Mouse (Mus musculus) embryonic facial prominence, embryonic 10.5 days (tissue): Measurements from ENCODE around the gene Pnrc2. TPM values are rescaled to one million over a fixed set of nuclear protein-coding genes. Genes with fewer than 3 reads are reported as not detected.

Experiments used
- DNase-seq: peaks from one replicate; pipeline ENCODE4 v3.0.0-alpha.2; 2017; ENCODE audit warnings: low spot score
- H3K27ac ChIP-seq: fragments of 300-500 bp; sonication (generic); replicated peaks from 2 replicates; pipeline ENCODE4 v1.5.1; 2016; ENCODE audit warnings: mild to moderate bottlenecking
- H3K27me3 ChIP-seq: fragments of 300-500 bp; sonication (generic); replicated peaks from 2 replicates; pipeline ENCODE4 v1.6.1; 2016; ENCODE audit warnings: low read depth, mild to moderate bottlenecking; ENCODE audit not compliant: poor library complexity, severe bottlenecking
- H3K36me3 ChIP-seq: fragments of 300-500 bp; sonication (generic); replicated peaks from 2 replicates; pipeline ENCODE4 v1.6.1; 2016; ENCODE audit warnings: mild to moderate bottlenecking, moderate library complexity
- H3K4me1 ChIP-seq: fragments of 300-500 bp; sonication (generic); 2 replicates; pipeline ENCODE4 v1.6.1; 2016
- H3K4me3 ChIP-seq: fragments of 300-500 bp; sonication (generic); 2 replicates; pipeline ENCODE4 v1.5.1; 2016; ENCODE audit warnings: mild to moderate bottlenecking, moderate library complexity
- H3K9me3 ChIP-seq: fragments of 300-500 bp; sonication (generic); 2 replicates; pipeline ENCODE4 v1.6.1; 2016; ENCODE audit warnings: mild to moderate bottlenecking
- WGBS: fragments of 180-500 bp; shearing (Covaris S2); methylation state at CpG from one replicate; pipeline ENCODE4 v1.1.7; 2016; 5-methylcytosine and 5-hydroxymethylcytosine counted together
- polyA plus RNA-seq: library from polyadenylated mRNA; unstranded; fragments of >200 nt; fragmentation: Nextera tagmentation; extraction: Ambion mirVana; gene quantifications from 2 replicates; pipeline ENCODE4 v1.2.1, GENCODE M21; 2016

Gene Pnrc2
- polyA plus RNA-seq, 1 experiment from 2014 or later, result 186 TPM

DNA sequence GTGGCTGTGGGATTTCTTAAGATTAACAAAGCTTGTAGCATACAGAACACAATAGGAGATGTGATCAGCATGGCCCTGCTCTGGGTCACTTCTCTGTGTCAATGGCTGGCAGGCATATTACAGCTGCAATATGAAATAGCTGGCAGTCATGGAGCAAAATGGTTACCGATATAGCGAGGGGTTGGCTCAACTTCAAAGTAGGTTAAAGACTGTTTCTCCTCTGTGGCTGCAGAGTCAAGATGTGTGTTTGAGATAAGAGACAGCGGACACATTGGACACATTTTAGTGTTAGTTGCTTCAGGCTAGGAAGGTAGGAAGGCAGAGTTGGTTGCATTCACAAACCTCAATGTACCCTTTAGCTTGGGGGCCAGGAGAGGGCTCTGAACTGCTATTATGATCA lies 33.0 kb upstream of the Pnrc2 start:
- H3K27me3 ChIP-seq, result no peaks in the 10 kb centered on the region
- no peak for DNase-seq
- H3K27ac ChIP-seq, result no peak overlapping the region
- H3K9me3 ChIP-seq, result no peaks in the 10 kb centered on the region
- H3K4me3 ChIP-seq, result no peak overlapping the region
- WGBS, result 85% methylated on average over 3 of the region's 3 CpGs
- H3K36me3 ChIP-seq, result no peaks in the 10 kb centered on the region
- H3K4me1 ChIP-seq, result no peaks in the 10 kb centered on the region

DNA sequence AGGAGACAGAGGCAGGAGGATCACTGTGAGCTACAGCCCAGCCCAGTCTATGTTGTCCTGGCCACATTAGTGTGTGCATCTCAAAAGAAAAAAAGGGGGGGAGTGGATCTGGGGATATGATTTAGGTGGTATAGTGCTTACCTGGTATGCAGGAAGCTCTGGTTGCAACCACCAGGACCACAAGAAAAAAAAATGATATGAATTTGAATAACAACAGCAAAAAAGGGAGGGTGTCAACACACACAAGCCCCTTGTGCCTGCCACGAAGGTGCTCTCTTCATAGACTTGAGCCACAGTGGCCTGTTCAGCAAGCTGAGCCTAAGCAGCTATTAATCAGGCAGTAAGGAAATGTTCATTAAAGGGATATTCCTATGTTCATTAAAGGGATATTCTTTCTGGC lies 31.2 kb upstream of the Pnrc2 start:
- no peak overlapping the region for H3K27ac ChIP-seq

GRCm38 (mm10) chr4:135902606-135903242 lies 29.1 kb upstream of the Pnrc2 start:
- H3K36me3 ChIP-seq, result no peaks in the 10 kb centered on the region
- no peaks in the 10 kb centered on the region for H3K9me3 ChIP-seq
- 91% methylated on average over 4 of the region's 4 CpGs for WGBS
- 0 out of 2 replicates have a peak, but pooled peaks cover 6% of the 10 kb centered on the region for H3K4me1 ChIP-seq
- H3K27me3 ChIP-seq, result no peaks in the 10 kb centered on the region
- H3K4me3 ChIP-seq, result no peak overlapping the region
- DNase-seq, result no peak
- no peak overlapping the region for H3K27ac ChIP-seq

More for the DNA sequence above, 31.2 kb upstream of the Pnrc2 start:
- Histone ChIP-seq H3K4me3 (no peak overlapping the region), H3K27me3 (no peaks in the 10 kb centered on the region), H3K9me3 (no peaks in the 10 kb centered on the region), H3K4me1 (no peaks in the 10 kb centered on the region), H3K36me3 (no peaks in the 10 kb centered on the region)
- 50% methylated on average over 1 of the region's 1 CpGs for WGBS
- no peak for DNase-seq

DNA sequence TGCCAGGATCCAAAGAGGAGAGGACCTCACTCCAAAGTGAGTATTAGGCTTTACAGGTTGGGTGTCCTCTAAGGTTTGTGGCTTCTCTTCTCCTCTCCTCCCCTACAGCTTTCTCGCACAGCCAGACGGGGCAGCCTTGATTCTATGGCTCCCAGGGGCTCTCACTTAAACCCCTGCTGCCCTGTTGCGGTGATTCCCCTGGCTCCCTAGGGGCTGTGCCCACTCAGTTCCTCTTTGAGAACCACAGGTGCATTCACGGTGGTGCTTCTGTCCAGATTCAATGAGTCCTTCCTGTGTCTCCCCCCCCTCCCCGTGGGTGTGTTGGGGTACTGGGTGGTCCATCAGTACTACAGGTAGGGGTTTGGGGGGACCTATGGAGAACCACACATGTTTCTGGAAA lies 26.4 kb upstream of the Pnrc2 start:
- Histone ChIP-seq H3K36me3 (no peaks in the 10 kb centered on the region), H3K9me3 (no peaks in the 10 kb centered on the region), H3K27me3 (no peaks in the 10 kb centered on the region), H3K27ac (no peak overlapping the region), H3K4me3 (no peak overlapping the region), H3K4me1 (peaks cover 9% of the 10 kb centered on the region; the same call in 1 of the 2 replicates)
- no peak for DNase-seq
- 88% methylated on average over 5 of the region's 5 CpGs for WGBS

GRCm38 (mm10) chr4:135899050-135899448 lies 25.4 kb upstream of the Pnrc2 start:
- no peak overlapping the region for H3K27ac ChIP-seq
- H3K4me3 ChIP-seq, result no peak overlapping the region
- H3K27me3 ChIP-seq, result no peaks in the 10 kb centered on the region
- WGBS, result 87% methylated on average over 7 of the region's 7 CpGs
- no peaks in the 10 kb centered on the region for H3K36me3 ChIP-seq
- H3K9me3 ChIP-seq, result no peaks in the 10 kb centered on the region
- H3K4me1 ChIP-seq, result peaks cover 9% of the 10 kb centered on the region; the same call in 1 of the 2 replicates
- no peak for DNase-seq

GRCm38 (mm10) chr4:135898380-135899049 lies 24.9 kb upstream of the Pnrc2 start:
- WGBS, result 76% methylated on average over 9 of the region's 9 CpGs
- no peaks in the 10 kb centered on the region for H3K27me3 ChIP-seq
- H3K4me1 ChIP-seq, result peaks cover 9% of the 10 kb centered on the region; the same call in 1 of the 2 replicates
- no peak for DNase-seq
- no peak overlapping the region for H3K27ac ChIP-seq
- no peak overlapping the region for H3K4me3 ChIP-seq
- no peaks in the 10 kb centered on the region for H3K9me3 ChIP-seq
- H3K36me3 ChIP-seq, result no peaks in the 10 kb centered on the region

GRCm38 (mm10) chr4:135896157-135896556 lies 22.5 kb upstream of the Pnrc2 start:
- DNase-seq, result no peak
- 84% methylated on average over 6 of the region's 6 CpGs for WGBS
- Histone ChIP-seq H3K9me3 (no peaks in the 10 kb centered on the region), H3K4me1 (peaks cover 9% of the 10 kb centered on the region; the same call in 1 of the 2 replicates), H3K36me3 (no peaks in the 10 kb centered on the region), H3K4me3 (no peak overlapping the region), H3K27me3 (no peaks in the 10 kb centered on the region), H3K27ac (no peak overlapping the region)

GRCm38 (mm10) chr4:135895071-135895571 lies 21.5 kb upstream of the Pnrc2 start, which contains the start of gene Cnr2:
TSS of gene Cnr2 (plus strand) at chr4:135895394.
- no peak within 1 kb of the TSS for H3K27ac ChIP-seq
- DNase-seq, result no peak
- no peaks in the 10 kb centered on the region for H3K9me3 ChIP-seq
- H3K27me3 ChIP-seq, result no peaks in the 10 kb centered on the region
- no peak within 1 kb of the TSS for H3K4me3 ChIP-seq
- 63% methylated on average over 8 of the region's 8 CpGs for WGBS
- no peaks in the 10 kb centered on the region for H3K36me3 ChIP-seq
- H3K4me1 ChIP-seq, result peaks cover 9% of the 10 kb centered on the region; the same call in 1 of the 2 replicates

DNA sequence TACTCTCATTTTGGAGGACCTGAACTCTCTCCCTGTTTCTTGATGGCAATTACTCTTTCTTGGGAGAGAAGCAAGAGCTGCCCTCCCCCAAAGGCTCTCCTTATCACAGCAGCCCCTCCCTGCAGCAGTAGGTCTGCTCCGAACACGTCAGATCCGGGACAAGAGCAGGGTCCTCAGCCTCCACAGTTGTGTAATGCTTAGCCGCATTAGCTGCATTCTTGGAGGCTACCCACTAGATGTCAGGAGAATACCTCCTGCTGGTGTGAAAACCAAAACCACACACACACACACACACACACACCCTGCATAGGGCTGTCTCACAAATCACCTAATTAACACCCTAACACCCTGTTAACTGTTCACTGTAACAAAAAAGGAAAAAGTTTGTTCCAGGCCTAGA lies 19.2 kb upstream of the Pnrc2 start:
- no peaks in the 10 kb centered on the region for H3K36me3 ChIP-seq
- H3K27me3 ChIP-seq, result no peaks in the 10 kb centered on the region
- no peaks in the 10 kb centered on the region for H3K9me3 ChIP-seq
- 76% methylated on average over 4 of the region's 4 CpGs for WGBS
- no peak for DNase-seq
- no peak overlapping the region for H3K4me3 ChIP-seq
- no peak overlapping the region for H3K27ac ChIP-seq
- peaks cover 3% of the 10 kb centered on the region; the same call in 1 of the 2 replicates for H3K4me1 ChIP-seq

DNA sequence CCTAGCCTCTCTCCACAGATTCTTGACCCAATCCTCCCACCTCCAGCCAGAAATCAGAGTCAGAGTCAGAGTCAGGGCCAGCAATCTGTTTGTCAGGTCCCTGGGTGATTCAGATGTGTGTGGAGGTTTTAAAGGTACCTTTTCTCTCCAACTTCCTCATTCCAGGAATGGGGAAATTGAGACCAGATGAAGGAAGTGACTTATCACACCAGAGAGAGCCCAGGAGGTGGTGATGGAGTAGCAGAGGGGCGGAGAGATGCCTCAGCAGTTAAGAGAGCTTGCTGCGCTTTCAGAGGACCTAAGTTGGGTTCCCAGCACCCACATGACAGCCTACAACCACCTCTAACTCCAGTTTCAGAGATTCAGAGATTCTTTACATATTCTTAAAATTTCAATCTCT lies 17.9 kb upstream of the Pnrc2 start:
- Histone ChIP-seq H3K9me3 (no peaks in the 10 kb centered on the region), H3K4me1 (no peaks in the 10 kb centered on the region), H3K36me3 (no peaks in the 10 kb centered on the region), H3K27me3 (no peaks in the 10 kb centered on the region), H3K27ac (no peak overlapping the region), H3K4me3 (no peak overlapping the region)
- DNase-seq, result no peak
- 75% methylated on average over 2 of the region's 2 CpGs for WGBS

DNA sequence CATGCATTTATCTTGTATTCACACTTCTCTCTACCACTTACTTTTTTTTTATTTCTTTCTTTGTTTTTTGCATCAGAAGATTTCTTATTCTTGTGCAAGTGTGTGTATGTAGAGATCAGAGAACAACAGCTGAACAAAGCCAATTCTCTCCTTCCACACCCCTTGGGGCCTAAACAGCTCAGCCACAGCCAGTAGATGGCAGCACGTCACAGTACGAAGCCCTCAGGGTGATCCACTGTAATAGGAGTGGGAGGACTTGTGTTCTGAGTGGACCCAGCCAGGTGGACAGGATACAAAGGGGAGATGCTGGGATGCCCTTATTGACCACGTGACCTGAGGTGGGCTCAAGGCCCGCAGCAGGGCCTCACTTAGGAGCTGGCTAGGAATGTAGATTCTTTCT lies 16.2 kb upstream of the Pnrc2 start:
- WGBS, result 9% methylated on average over 4 of the region's 4 CpGs
- DNase-seq, result peak; percentile 71
- no peak overlapping the region for H3K4me3 ChIP-seq
- no peak overlapping the region for H3K27ac ChIP-seq
- H3K9me3 ChIP-seq, result no peaks in the 10 kb centered on the region
- no peaks in the 10 kb centered on the region for H3K36me3 ChIP-seq
- H3K27me3 ChIP-seq, result no peaks in the 10 kb centered on the region
- peaks cover 3% of the 10 kb centered on the region for H3K4me1 ChIP-seq

GRCm38 (mm10) chr4:135889146-135889883 lies 15.7 kb upstream of the Pnrc2 start:
- WGBS, result 79% methylated on average over 7 of the region's 7 CpGs
- H3K4me1 ChIP-seq, result peaks cover 9% of the 10 kb centered on the region
- no peak overlapping the region for H3K27ac ChIP-seq
- no peaks in the 10 kb centered on the region for H3K36me3 ChIP-seq
- no peak overlapping the region for H3K4me3 ChIP-seq
- DNase-seq, result no peak
- H3K27me3 ChIP-seq, result no peaks in the 10 kb centered on the region
- H3K9me3 ChIP-seq, result no peaks in the 10 kb centered on the region
